Mouse (Mus musculus): ENCODE data around the gene 6030468B19Rik. TPM values are rescaled to one million over a fixed set of nuclear protein-coding genes. Genes with fewer than 3 reads are reported as not detected.
A peak's percentile ranks its signal among the peaks of the same experiment; 100 is the strongest.

The 6030468B19Rik gene
- polyA plus RNA-seq, 1 experiment from 2014 or later = 0.24 TPM

GRCm38 (mm10) chr11:117838572-117838971 is 41.1 kb downstream of the 6030468B19Rik start:
- Histone ChIP-seq H3K9ac (no peak overlapping the region), H3K27ac (no peak overlapping the region), H3K27me3 (ENCODE audit: control insufficient read depth, insufficient read depth, low read length) (no peaks in the 10 kb centered on the region), H3K4me1 (replicated peaks; ENCODE audit: control insufficient read depth, insufficient read depth, low read length) (no peaks in the 10 kb centered on the region), H3K36me3 (replicated peaks; ENCODE audit: control insufficient read depth, insufficient read depth) (no peaks in the 10 kb centered on the region), H3K9me3 (ENCODE audit: control insufficient read depth, low read length) (no peaks in the 10 kb centered on the region), H3K4me3 (replicated peaks; ENCODE audit: low read length) (no peak overlapping the region), H3K4me2 (replicated peaks) (no peak overlapping the region)
- ATAC-seq (ENCODE audit: low FRiP score) = no peak
- DNase-seq (ENCODE audit: low spot score) = no peak
- 65% methylated on average over 2 of the region's 2 CpGs for WGBS

- H3K36me3 ChIP-seq (replicated peaks; ENCODE audit: control insufficient read depth, insufficient read depth) = no peaks in the 10 kb centered on the region
- H3K4me3 ChIP-seq (replicated peaks; ENCODE audit: low read length) = no peak overlapping the region
- no peak overlapping the region for H3K9ac ChIP-seq
- no peaks in the 10 kb centered on the region for H3K4me1 ChIP-seq (replicated peaks; ENCODE audit: control insufficient read depth, insufficient read depth, low read length)
- 94% methylated on average over 1 of the region's 1 CpGs for WGBS
- no peaks in the 10 kb centered on the region for H3K27me3 ChIP-seq (ENCODE audit: control insufficient read depth, insufficient read depth, low read length)
- H3K9me3 ChIP-seq (ENCODE audit: control insufficient read depth, low read length) = no peaks in the 10 kb centered on the region
- ATAC-seq (ENCODE audit: low FRiP score) (no peak), DNase-seq (ENCODE audit: low spot score) (no peak)
- no peak overlapping the region for H3K4me2 ChIP-seq (replicated peaks)
- H3K27ac ChIP-seq = no peak overlapping the region
Measured at GRCm38 (mm10) chr11:117839021-117839420, 41.6 kb downstream of the 6030468B19Rik start.

DNA sequence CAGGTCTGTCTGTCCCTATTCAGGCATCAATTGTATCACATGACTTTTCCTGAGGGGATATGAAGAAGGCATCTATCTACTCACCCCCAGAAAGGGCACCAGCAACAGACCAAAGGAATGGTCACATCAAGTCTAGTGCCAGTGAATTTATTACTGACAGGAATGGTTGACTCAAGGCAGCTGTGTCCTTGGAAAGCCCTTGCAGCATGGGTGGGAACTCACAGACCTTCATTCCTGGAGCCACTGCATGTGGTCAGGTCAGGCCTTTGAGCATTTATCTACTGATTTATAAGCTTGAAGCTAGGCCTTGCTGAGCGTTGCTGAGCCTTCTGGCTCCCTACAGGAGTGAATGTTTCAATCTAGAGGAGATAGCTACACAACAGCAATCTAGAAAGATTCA is 43.5 kb downstream of the 6030468B19Rik start:
- Histone ChIP-seq H3K27me3 (ENCODE audit: control insufficient read depth, insufficient read depth, low read length) (no peaks in the 10 kb centered on the region), H3K4me1 (replicated peaks; ENCODE audit: control insufficient read depth, insufficient read depth, low read length) (no peaks in the 10 kb centered on the region), H3K36me3 (replicated peaks; ENCODE audit: control insufficient read depth, insufficient read depth) (no peaks in the 10 kb centered on the region), H3K4me2 (replicated peaks) (no peak overlapping the region), H3K9ac (no peak overlapping the region), H3K4me3 (replicated peaks; ENCODE audit: low read length) (no peak overlapping the region), H3K9me3 (ENCODE audit: control insufficient read depth, low read length) (no peaks in the 10 kb centered on the region), H3K27ac (no peak overlapping the region)
- ATAC-seq (ENCODE audit: low FRiP score) (no peak), DNase-seq (ENCODE audit: low spot score) (no peak)
- 84% methylated on average over 1 of the region's 1 CpGs for WGBS

DNA sequence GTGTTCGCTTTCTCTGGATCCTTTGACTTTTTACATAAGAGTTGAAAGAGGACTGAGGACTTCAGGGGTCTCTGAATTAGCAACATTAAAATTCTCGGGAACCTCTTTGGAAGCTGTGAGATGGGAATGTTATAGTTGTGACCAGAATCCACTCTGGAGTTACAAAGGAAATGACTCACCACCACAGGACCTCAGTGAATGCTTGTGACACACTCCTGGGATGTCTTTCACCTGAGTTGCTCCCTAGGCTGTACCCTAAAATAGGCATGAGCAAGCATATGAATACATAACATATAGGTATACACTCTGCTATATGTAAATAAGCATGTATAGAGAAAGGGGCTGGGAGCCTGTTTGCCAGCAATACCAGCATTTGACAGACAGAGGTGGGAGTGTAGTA is 46.0 kb downstream of the 6030468B19Rik start:
- Histone ChIP-seq H3K27ac (no peak overlapping the region), H3K9me3 (ENCODE audit: control insufficient read depth, low read length) (no peaks in the 10 kb centered on the region), H3K4me1 (replicated peaks; ENCODE audit: control insufficient read depth, insufficient read depth, low read length) (peaks cover 7% of the 10 kb centered on the region), H3K36me3 (replicated peaks; ENCODE audit: control insufficient read depth, insufficient read depth) (no peaks in the 10 kb centered on the region), H3K27me3 (ENCODE audit: control insufficient read depth, insufficient read depth, low read length) (no peaks in the 10 kb centered on the region), H3K9ac (no peak overlapping the region), H3K4me2 (replicated peaks) (no peak overlapping the region), H3K4me3 (replicated peaks; ENCODE audit: low read length) (no peak overlapping the region)
- 84% methylated on average over 2 of the region's 2 CpGs for WGBS
- ATAC-seq (ENCODE audit: low FRiP score) (no peak), DNase-seq (ENCODE audit: low spot score) (no peak)

DNA sequence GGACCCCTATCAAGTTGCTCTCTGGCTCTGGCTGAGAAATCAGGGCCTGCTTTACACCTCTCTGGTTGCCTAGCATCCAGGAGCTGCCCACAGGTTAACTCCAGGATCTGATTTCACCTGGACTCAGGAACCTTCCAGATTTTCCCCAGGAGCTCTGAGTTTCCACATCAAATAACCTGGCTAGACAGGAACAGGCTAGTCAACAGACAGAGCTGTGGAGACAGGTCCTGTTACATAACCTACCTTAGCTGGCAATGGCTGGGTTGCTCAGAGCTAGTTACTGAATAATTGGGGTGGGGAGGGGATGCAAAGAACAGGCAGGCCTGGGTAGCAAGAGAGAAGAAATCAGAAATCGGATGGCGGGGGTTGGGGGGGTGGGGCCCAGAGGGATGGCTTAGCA is 47.5 kb downstream of the 6030468B19Rik start:
- peaks cover 15% of the 10 kb centered on the region for H3K4me1 ChIP-seq (replicated peaks; ENCODE audit: control insufficient read depth, insufficient read depth, low read length)
- H3K4me3 ChIP-seq (replicated peaks; ENCODE audit: low read length) = no peak overlapping the region
- H3K36me3 ChIP-seq (replicated peaks; ENCODE audit: control insufficient read depth, insufficient read depth) = no peaks in the 10 kb centered on the region
- H3K9me3 ChIP-seq (ENCODE audit: control insufficient read depth, low read length) = no peaks in the 10 kb centered on the region
- no peak overlapping the region for H3K27ac ChIP-seq
- ATAC-seq (ENCODE audit: low FRiP score) = no peak
- H3K9ac ChIP-seq = no peak overlapping the region
- no peak overlapping the region for H3K4me2 ChIP-seq (replicated peaks)
- 72% methylated on average over 2 of the region's 2 CpGs for WGBS
- DNase-seq (ENCODE audit: low spot score) = no peak
- H3K27me3 ChIP-seq (ENCODE audit: control insufficient read depth, insufficient read depth, low read length) = no peaks in the 10 kb centered on the region

GRCm38 (mm10) chr11:117845651-117846050 is 48.2 kb downstream of the 6030468B19Rik start:
- H3K36me3 ChIP-seq (replicated peaks; ENCODE audit: control insufficient read depth, insufficient read depth) = no peaks in the 10 kb centered on the region
- DNase-seq (ENCODE audit: low spot score) = no peak
- no peak overlapping the region for H3K9ac ChIP-seq
- no peak overlapping the region for H3K27ac ChIP-seq
- no peak overlapping the region for H3K4me3 ChIP-seq (replicated peaks; ENCODE audit: low read length)
- 85% methylated on average over 2 of the region's 2 CpGs for WGBS
- ATAC-seq (ENCODE audit: low FRiP score) = no peak
- no peaks in the 10 kb centered on the region for H3K9me3 ChIP-seq (ENCODE audit: control insufficient read depth, low read length)
- no peak overlapping the region for H3K4me2 ChIP-seq (replicated peaks)
- no peaks in the 10 kb centered on the region for H3K27me3 ChIP-seq (ENCODE audit: control insufficient read depth, insufficient read depth, low read length)
- H3K4me1 ChIP-seq (replicated peaks; ENCODE audit: control insufficient read depth, insufficient read depth, low read length) = peaks cover 15% of the 10 kb centered on the region

GRCm38 (mm10) chr11:117846640-117847039 is 49.2 kb downstream of the 6030468B19Rik start:
- H3K9ac ChIP-seq = no peak overlapping the region
- H3K4me1 ChIP-seq (replicated peaks; ENCODE audit: control insufficient read depth, insufficient read depth, low read length) = peaks cover 15% of the 10 kb centered on the region
- H3K9me3 ChIP-seq (ENCODE audit: control insufficient read depth, low read length) = no peaks in the 10 kb centered on the region
- 57% methylated on average over 5 of the region's 5 CpGs for WGBS
- DNase-seq (ENCODE audit: low spot score) (no peak), ATAC-seq (ENCODE audit: low FRiP score) (no peak)
- no peak overlapping the region for H3K4me2 ChIP-seq (replicated peaks)
- H3K27ac ChIP-seq = no peak overlapping the region
- H3K4me3 ChIP-seq (replicated peaks; ENCODE audit: low read length) = no peak overlapping the region
- no peaks in the 10 kb centered on the region for H3K36me3 ChIP-seq (replicated peaks; ENCODE audit: control insufficient read depth, insufficient read depth)
- no peaks in the 10 kb centered on the region for H3K27me3 ChIP-seq (ENCODE audit: control insufficient read depth, insufficient read depth, low read length)

GRCm38 (mm10) chr11:117847593-117848215 is 50.2 kb downstream of the 6030468B19Rik start:
- Histone ChIP-seq H3K27me3 (ENCODE audit: control insufficient read depth, insufficient read depth, low read length) (no peaks in the 10 kb centered on the region), H3K9ac (peak overlapping the region; percentile 93), H3K4me3 (replicated peaks; ENCODE audit: low read length) (peak overlapping the region; percentile 64), H3K9me3 (ENCODE audit: control insufficient read depth, low read length) (no peaks in the 10 kb centered on the region), H3K36me3 (replicated peaks; ENCODE audit: control insufficient read depth, insufficient read depth) (no peaks in the 10 kb centered on the region), H3K4me2 (replicated peaks) (peak overlapping the region; percentile 96), H3K27ac (peak overlapping the region; percentile 98), H3K4me1 (replicated peaks; ENCODE audit: control insufficient read depth, insufficient read depth, low read length) (peaks cover 15% of the 10 kb centered on the region)
- no peak for DNase-seq (ENCODE audit: low spot score)
- 87% methylated on average over 7 of the region's 7 CpGs for WGBS
- ATAC-seq (ENCODE audit: low FRiP score) = no peak

- ATAC-seq (ENCODE audit: low FRiP score) (peak; percentile 84), DNase-seq (ENCODE audit: low spot score) (peak; percentile 37)
- H3K27ac ChIP-seq = peak overlapping the region; percentile 98
- H3K4me3 ChIP-seq (replicated peaks; ENCODE audit: low read length) = peak overlapping the region; percentile 64
- peak overlapping the region; percentile 93 for H3K9ac ChIP-seq
- H3K4me2 ChIP-seq (replicated peaks) = peak overlapping the region; percentile 96
- peaks cover 15% of the 10 kb centered on the region for H3K4me1 ChIP-seq (replicated peaks; ENCODE audit: control insufficient read depth, insufficient read depth, low read length)
- H3K9me3 ChIP-seq (ENCODE audit: control insufficient read depth, low read length) = no peaks in the 10 kb centered on the region
- H3K36me3 ChIP-seq (replicated peaks; ENCODE audit: control insufficient read depth, insufficient read depth) = no peaks in the 10 kb centered on the region
- no peaks in the 10 kb centered on the region for H3K27me3 ChIP-seq (ENCODE audit: control insufficient read depth, insufficient read depth, low read length)
- WGBS = 12% methylated on average over 19 of the region's 19 CpGs
Measured at GRCm38 (mm10) chr11:117848271-117848984, 51.0 kb downstream of the 6030468B19Rik start.
